Mouse (Mus musculus): ENCODE results near the gene Tbx15.

DNA sequence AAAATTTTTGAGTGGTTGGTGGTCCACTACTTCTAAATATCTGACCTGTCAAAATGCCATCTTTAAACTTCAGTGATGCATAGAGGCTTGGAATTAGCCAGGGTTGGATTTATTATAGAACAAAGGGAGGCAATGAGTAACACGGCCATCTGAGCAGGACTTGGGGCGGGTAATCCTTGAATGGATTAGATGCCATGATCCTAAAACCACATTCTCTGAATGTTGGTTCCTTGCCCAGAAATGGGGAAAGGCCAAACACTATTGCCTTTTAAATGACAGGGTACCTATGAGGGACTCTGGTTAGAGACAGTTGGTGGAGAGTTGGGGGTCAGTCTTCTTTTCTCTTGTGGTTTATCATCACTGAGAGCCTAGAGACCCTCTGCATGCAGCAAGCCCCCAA is 55.1 kb downstream of the Tbx15 start:
- no peak for TF ChIP-seq HCFC1 (IDR thresholded peaks at IDR 0.05; ENCODE audit: borderline replicate concordance, insufficient read depth, low read length)
- no peak for TF ChIP-seq MAFK (IDR thresholded peaks at IDR 0.05; ENCODE audit: insufficient read depth, low read depth, low read length)
- no peak for TF ChIP-seq ZNF384 (IDR thresholded peaks at IDR 0.05; ENCODE audit: low read depth, low read length)
- TF ChIP-seq CHD2 (IDR thresholded peaks at IDR 0.05; ENCODE audit: low read depth, low read length), result no peak
- no peak for TF ChIP-seq ZC3H11A (IDR thresholded peaks at IDR 0.05; ENCODE audit: borderline replicate concordance, low read depth, low read length)
